Mouse (Mus musculus): ENCODE data around the gene Qars. TPM values are rescaled to one million over a fixed set of nuclear protein-coding genes. Genes with fewer than 3 reads are reported as not detected.
A peak's percentile ranks its signal among the peaks of the same experiment; 100 is the strongest.

Qars gene
- polyA plus RNA-seq, 1 experiment from 2014 or later = 62.3 TPM

DNA sequence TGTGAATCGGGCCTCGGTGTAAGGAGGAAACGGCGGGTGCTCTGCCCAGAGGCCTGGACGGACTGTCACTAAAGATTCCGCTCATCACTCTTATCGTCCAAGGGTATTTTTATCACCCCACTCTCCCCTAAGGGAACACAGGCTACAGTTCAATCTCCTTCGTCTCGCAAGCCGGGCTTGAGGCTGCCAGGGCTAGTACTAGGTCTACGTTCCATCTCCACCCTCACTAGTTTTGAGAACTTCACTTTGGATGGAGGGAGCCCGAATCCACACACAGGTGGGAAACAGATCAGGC, 16.3 kb upstream of the Qars start:
- H3K4me2 ChIP-seq (ENCODE audit: low read length) = peak overlapping the region; percentile 59
- no peak for ATAC-seq
- peak overlapping the region; percentile 95 for H3K27ac ChIP-seq (ENCODE audit: low read depth, low read length)
- H3K4me1 ChIP-seq (ENCODE audit: control insufficient read depth, insufficient read depth, low read depth, low read length) = peaks cover 19% of the 10 kb centered on the region
- WGBS = 12% methylated on average over 12 of the region's 12 CpGs
- peaks cover 33% of the 10 kb centered on the region for H3K36me3 ChIP-seq (ENCODE audit: control insufficient read depth, insufficient read depth, low read length)
- peak overlapping the region; percentile 94 for H3K9ac ChIP-seq (ENCODE audit: low read depth, low read length)
- peak overlapping the region; percentile 93 for H3K4me3 ChIP-seq (ENCODE audit: low read length)
- H3K27me3 ChIP-seq (replicated peaks; ENCODE audit: control insufficient read depth, insufficient read depth, low read length) = no peaks in the 10 kb centered on the region
- H3K9me3 ChIP-seq (ENCODE audit: control insufficient read depth, low read length) = no peaks in the 10 kb centered on the region

DNA sequence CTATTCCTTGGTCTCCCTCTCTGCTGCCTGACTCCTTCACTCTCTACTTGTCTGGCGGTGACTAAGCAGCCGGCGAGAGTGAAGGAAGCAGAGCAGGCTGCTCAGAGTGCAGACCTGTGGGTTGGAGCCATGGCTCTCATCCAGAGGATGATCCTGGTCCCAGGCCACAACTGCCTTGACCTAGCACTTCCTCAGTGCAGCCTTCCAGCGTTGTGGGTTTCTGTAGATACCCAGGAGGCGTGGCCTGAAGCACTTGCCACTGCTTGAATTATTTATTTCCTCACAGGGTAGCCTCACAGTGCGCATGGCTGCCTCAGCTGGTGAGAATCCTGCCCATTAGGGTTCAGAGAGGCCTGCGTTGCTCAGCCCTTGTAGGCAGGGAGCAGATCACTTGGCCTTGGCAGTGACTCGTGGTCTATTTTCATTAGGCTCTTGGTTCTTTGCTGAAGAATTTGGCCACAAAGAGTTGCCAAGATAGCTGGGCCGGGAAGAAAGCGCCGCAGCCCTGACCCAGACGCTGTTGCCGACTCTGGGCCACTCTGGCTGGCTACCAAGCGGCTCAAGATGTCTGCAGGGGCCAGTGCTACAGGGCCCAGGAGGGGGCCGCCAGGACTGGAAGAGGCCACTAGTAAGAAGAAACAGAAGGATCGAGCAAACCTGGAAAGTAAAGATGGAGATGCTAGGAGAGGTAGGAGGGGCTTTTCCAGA, 15.3 kb upstream of the Qars start:
- ATAC-seq = no peak
- peaks cover 19% of the 10 kb centered on the region for H3K4me1 ChIP-seq (ENCODE audit: control insufficient read depth, insufficient read depth, low read depth, low read length)
- H3K9ac ChIP-seq (ENCODE audit: low read depth, low read length) = peak overlapping the region; percentile 94
- peaks cover 41% of the 10 kb centered on the region for H3K36me3 ChIP-seq (ENCODE audit: control insufficient read depth, insufficient read depth, low read length)
- peak overlapping the region; percentile 59 for H3K4me2 ChIP-seq (ENCODE audit: low read length)
- H3K9me3 ChIP-seq (ENCODE audit: control insufficient read depth, low read length) = no peaks in the 10 kb centered on the region
- 85% methylated on average over 16 of the region's 16 CpGs for WGBS
- no peak overlapping the region for H3K27ac ChIP-seq (ENCODE audit: low read depth, low read length)
- peak overlapping the region; percentile 2 for H3K4me3 ChIP-seq (ENCODE audit: low read length)
- H3K27me3 ChIP-seq (replicated peaks; ENCODE audit: control insufficient read depth, insufficient read depth, low read length) = no peaks in the 10 kb centered on the region

DNA sequence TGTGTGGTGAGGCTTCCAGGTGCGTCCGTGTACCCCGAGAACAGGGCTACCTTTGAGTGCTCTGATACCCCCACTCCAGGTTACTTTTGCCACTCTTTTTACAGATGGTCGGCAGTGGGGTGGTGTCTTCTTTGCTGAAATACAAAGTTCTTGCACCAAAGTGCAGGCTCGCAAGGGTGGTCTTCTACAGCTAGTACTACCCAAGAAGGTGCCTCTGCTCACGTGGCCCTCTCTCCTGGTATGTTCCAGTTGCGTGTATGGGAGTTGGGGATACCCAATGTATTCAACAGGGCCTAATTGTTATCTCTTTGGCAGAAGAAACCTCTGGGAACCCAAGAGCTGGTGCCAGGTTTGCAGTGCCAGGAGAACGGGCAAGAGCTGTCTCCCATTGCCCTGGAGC, 14.3 kb upstream of the Qars start:
- Histone ChIP-seq H3K4me1 (ENCODE audit: control insufficient read depth, insufficient read depth, low read depth, low read length) (peaks cover 19% of the 10 kb centered on the region), H3K27ac (ENCODE audit: low read depth, low read length) (no peak overlapping the region), H3K4me3 (ENCODE audit: low read length) (no peak overlapping the region), H3K4me2 (ENCODE audit: low read length) (no peak overlapping the region), H3K36me3 (ENCODE audit: control insufficient read depth, insufficient read depth, low read length) (peaks cover 48% of the 10 kb centered on the region), H3K27me3 (replicated peaks; ENCODE audit: control insufficient read depth, insufficient read depth, low read length) (no peaks in the 10 kb centered on the region), H3K9me3 (ENCODE audit: control insufficient read depth, low read length) (no peaks in the 10 kb centered on the region), H3K9ac (ENCODE audit: low read depth, low read length) (no peak overlapping the region)
- no peak for ATAC-seq
- WGBS = 98% methylated on average over 8 of the region's 8 CpGs

DNA sequence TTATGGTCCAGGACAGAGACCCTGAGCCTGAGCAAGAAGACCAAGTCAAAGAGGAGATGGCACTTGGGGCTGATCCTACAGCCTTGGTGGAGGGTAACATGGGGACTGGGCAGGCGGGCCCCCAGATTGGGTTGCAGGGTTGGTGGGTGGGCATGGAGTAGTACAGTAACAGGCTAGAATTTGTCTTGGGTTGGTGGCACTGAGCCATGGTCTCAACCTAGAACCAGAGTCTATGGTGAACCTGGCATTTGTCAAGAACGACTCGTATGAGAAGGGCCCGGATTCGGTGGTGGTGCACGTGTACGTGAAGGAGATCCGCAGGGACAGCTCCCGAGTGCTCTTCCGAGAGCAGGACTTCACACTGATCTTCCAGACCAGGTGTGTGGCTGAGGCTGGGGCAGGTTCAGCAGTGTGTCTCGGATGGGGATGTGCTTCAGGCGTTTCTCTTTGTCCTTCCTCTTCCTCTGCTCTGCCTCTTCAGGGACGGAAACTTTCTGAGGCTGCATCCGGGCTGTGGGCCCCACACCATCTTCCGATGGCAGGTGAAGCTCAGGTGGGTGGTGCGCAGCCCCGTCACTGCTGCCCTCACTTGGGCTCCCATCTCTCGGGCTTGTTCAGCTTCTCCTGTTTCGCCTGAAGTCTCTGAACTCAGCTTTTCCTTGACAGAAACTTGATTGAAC, 13.2 kb upstream of the Qars start:
- H3K27ac ChIP-seq (ENCODE audit: low read depth, low read length) = no peak overlapping the region
- WGBS = 95% methylated on average over 19 of the region's 19 CpGs
- no peak overlapping the region for H3K4me3 ChIP-seq (ENCODE audit: low read length)
- H3K4me2 ChIP-seq (ENCODE audit: low read length) = no peak overlapping the region
- no peak overlapping the region for H3K9ac ChIP-seq (ENCODE audit: low read depth, low read length)
- ATAC-seq = no peak
- H3K27me3 ChIP-seq (replicated peaks; ENCODE audit: control insufficient read depth, insufficient read depth, low read length) = no peaks in the 10 kb centered on the region
- no peaks in the 10 kb centered on the region for H3K9me3 ChIP-seq (ENCODE audit: control insufficient read depth, low read length)
- peaks cover 19% of the 10 kb centered on the region for H3K4me1 ChIP-seq (ENCODE audit: control insufficient read depth, insufficient read depth, low read depth, low read length)
- peaks cover 58% of the 10 kb centered on the region for H3K36me3 ChIP-seq (ENCODE audit: control insufficient read depth, insufficient read depth, low read length)

DNA sequence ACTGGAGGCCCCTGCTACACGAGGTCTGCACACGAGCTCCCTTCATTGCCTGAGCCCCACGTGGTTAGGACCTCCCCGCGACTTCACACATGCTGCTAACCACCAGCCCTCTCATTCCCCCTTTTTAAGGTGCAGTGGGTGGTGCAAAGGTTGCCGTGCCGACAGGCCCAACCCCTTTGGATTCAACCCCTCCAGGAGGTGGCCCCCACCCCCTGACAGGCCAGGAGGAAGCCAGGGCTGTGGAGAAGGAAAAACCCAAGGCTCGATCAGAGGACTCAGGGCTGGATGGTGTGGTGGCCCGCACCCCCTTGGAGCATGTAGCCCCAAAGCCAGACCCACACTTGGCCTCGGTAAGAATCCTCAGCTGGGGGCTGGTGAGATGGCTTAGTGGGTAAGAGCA, 12.6 kb upstream of the Qars start:
- no peaks in the 10 kb centered on the region for H3K27me3 ChIP-seq (replicated peaks; ENCODE audit: control insufficient read depth, insufficient read depth, low read length)
- no peak overlapping the region for H3K9ac ChIP-seq (ENCODE audit: low read depth, low read length)
- no peaks in the 10 kb centered on the region for H3K9me3 ChIP-seq (ENCODE audit: control insufficient read depth, low read length)
- no peak overlapping the region for H3K4me3 ChIP-seq (ENCODE audit: low read length)
- 79% methylated on average over 10 of the region's 10 CpGs for WGBS
- H3K4me1 ChIP-seq (ENCODE audit: control insufficient read depth, insufficient read depth, low read depth, low read length) = peaks cover 14% of the 10 kb centered on the region
- ATAC-seq = no peak
- H3K27ac ChIP-seq (ENCODE audit: low read depth, low read length) = no peak overlapping the region
- H3K4me2 ChIP-seq (ENCODE audit: low read length) = no peak overlapping the region
- H3K36me3 ChIP-seq (ENCODE audit: control insufficient read depth, insufficient read depth, low read length) = peaks cover 63% of the 10 kb centered on the region

DNA sequence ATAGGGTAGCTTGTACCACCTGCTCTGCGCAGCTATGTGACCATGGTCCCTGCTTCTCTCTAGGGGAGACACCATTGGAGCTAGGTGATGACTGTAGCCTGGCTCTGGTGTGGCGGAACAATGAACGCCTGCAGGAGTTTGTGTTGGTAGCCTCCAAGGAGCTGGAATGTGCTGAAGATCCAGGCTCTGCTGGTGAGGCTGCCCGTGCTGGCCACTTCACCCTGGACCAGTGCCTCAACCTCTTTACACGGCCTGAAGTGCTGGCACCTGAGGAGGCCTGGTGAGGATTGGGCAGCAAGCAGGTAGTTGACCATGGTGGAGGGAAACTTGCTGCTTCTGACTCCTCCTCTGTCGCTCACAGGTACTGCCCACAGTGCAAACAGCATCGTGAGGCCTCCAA, 8.3 kb upstream of the Qars start:
- Histone ChIP-seq H3K4me3 (ENCODE audit: low read length) (no peak overlapping the region), H3K36me3 (ENCODE audit: control insufficient read depth, insufficient read depth, low read length) (peaks cover 70% of the 10 kb centered on the region), H3K9ac (ENCODE audit: low read depth, low read length) (no peak overlapping the region), H3K4me2 (ENCODE audit: low read length) (no peak overlapping the region), H3K27ac (ENCODE audit: low read depth, low read length) (no peak overlapping the region), H3K9me3 (ENCODE audit: control insufficient read depth, low read length) (no peaks in the 10 kb centered on the region), H3K4me1 (ENCODE audit: control insufficient read depth, insufficient read depth, low read depth, low read length) (no peaks in the 10 kb centered on the region), H3K27me3 (replicated peaks; ENCODE audit: control insufficient read depth, insufficient read depth, low read length) (no peaks in the 10 kb centered on the region)
- WGBS = 97% methylated on average over 7 of the region's 7 CpGs
- no peak for ATAC-seq

DNA sequence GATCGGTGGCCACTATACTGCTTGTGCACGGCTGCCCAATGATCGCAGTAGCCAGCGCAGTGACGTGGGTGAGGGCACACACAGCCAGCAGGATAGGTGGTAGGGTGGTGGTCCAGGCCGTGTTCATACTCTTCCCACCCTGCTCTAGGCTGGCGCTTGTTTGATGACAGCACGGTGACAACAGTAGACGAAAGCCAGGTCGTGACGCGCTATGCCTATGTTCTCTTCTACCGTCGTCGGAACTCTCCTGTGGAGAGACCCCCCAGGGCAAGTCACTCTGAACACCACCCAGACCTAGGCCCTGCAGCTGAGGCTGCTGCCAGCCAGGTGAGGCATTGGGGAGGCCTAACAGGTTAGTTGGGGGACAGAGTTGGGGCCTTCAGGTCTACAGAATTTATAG, 7.6 kb upstream of the Qars start:
- 97% methylated on average over 15 of the region's 15 CpGs for WGBS
- H3K9ac ChIP-seq (ENCODE audit: low read depth, low read length) = no peak overlapping the region
- no peak overlapping the region for H3K27ac ChIP-seq (ENCODE audit: low read depth, low read length)
- H3K9me3 ChIP-seq (ENCODE audit: control insufficient read depth, low read length) = no peaks in the 10 kb centered on the region
- H3K4me1 ChIP-seq (ENCODE audit: control insufficient read depth, insufficient read depth, low read depth, low read length) = no peaks in the 10 kb centered on the region
- no peak for ATAC-seq
- no peaks in the 10 kb centered on the region for H3K27me3 ChIP-seq (replicated peaks; ENCODE audit: control insufficient read depth, insufficient read depth, low read length)
- H3K36me3 ChIP-seq (ENCODE audit: control insufficient read depth, insufficient read depth, low read length) = peaks cover 62% of the 10 kb centered on the region
- no peak overlapping the region for H3K4me3 ChIP-seq (ENCODE audit: low read length)
- H3K4me2 ChIP-seq (ENCODE audit: low read length) = no peak overlapping the region

DNA sequence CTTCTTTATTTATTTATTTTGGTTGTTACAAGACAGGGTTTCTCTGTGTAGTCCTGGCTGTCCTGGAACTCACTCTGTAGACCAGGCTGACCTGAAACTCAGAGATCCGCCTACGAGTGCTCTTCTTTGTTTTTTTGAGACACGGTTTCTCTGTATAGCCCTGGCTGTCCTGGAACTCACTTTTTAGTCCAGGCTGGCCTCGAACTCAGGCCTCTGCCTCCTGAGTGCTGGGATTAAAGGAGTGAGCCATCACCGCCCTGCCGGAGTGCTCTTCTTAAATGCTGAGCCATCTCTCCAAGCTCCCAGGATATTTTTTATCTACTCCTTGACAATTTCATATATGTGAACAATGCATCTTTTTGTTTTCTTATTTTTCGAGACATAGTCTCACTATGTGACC, 605 bp upstream of the Qars start:
- 87% methylated on average over 7 of the region's 7 CpGs for WGBS
- Histone ChIP-seq H3K4me3 (ENCODE audit: low read length) (no peak overlapping the region), H3K27me3 (replicated peaks; ENCODE audit: control insufficient read depth, insufficient read depth, low read length) (no peaks in the 10 kb centered on the region), H3K9me3 (ENCODE audit: control insufficient read depth, low read length) (no peaks in the 10 kb centered on the region), H3K9ac (ENCODE audit: low read depth, low read length) (no peak overlapping the region), H3K4me1 (ENCODE audit: control insufficient read depth, insufficient read depth, low read depth, low read length) (peaks cover 17% of the 10 kb centered on the region), H3K4me2 (ENCODE audit: low read length) (peak overlapping the region; percentile 85), H3K27ac (ENCODE audit: low read depth, low read length) (no peak overlapping the region), H3K36me3 (ENCODE audit: control insufficient read depth, insufficient read depth, low read length) (peaks cover 13% of the 10 kb centered on the region)
- ATAC-seq = no peak

DNA sequence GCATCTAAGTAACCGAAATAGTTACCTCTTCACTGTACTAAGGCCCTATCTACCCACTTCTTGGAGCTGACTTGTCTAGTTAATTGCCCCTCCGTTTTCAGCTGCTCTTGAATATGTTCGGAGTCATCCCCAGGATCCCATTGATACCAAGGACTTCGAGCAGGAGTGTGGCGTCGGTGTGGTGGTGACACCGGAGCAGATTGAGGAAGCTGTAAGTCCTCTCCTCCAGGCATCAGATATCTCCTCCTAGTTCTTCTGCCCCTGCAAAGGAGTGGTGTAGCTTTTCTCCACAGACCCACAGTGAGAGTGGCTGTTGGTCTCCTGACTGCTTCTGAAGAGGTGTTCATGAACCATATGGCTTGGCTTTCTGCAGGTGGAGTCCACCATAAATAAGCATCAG, 1.3 kb downstream of the Qars start:
- H3K9ac ChIP-seq (ENCODE audit: low read depth, low read length) = no peak overlapping the region
- no peaks in the 10 kb centered on the region for H3K9me3 ChIP-seq (ENCODE audit: control insufficient read depth, low read length)
- peaks cover 17% of the 10 kb centered on the region for H3K4me1 ChIP-seq (ENCODE audit: control insufficient read depth, insufficient read depth, low read depth, low read length)
- H3K36me3 ChIP-seq (ENCODE audit: control insufficient read depth, insufficient read depth, low read length) = peaks cover 20% of the 10 kb centered on the region
- H3K4me2 ChIP-seq (ENCODE audit: low read length) = peak overlapping the region; percentile 85
- no peaks in the 10 kb centered on the region for H3K27me3 ChIP-seq (replicated peaks; ENCODE audit: control insufficient read depth, insufficient read depth, low read length)
- peak overlapping the region; percentile 61 for H3K4me3 ChIP-seq (ENCODE audit: low read length)
- WGBS = 85% methylated on average over 7 of the region's 7 CpGs
- no peak overlapping the region for H3K27ac ChIP-seq (ENCODE audit: low read depth, low read length)
- ATAC-seq = no peak

Data from hindbrain, embryonic 16.5 days (tissue).